Mouse (Mus musculus) stomach, embryonic 16.5 days (tissue): ENCODE data around the gene Rassf3. TPM values are rescaled to one million over a fixed set of nuclear protein-coding genes. Genes with fewer than 3 reads are reported as not detected.
A peak's percentile ranks its signal among the peaks of the same experiment; 100 is the strongest.

ENCODE experiments used
- ATAC-seq: fragments of 200-750 bp; cut with Nextera tagmentation; 2 replicates; pipeline ENCODE4 v1.8.0; 2017; ENCODE audit warnings: moderate number of reproducible peaks, moderate TSS enrichment; ENCODE audit not compliant: insufficient read depth, low FRiP score
- H3K27ac ChIP-seq: fragments of 300-500 bp; sonication (generic); 2 replicates; pipeline ENCODE4 v1.5.1; 2014; ENCODE audit warnings: low read length
- H3K27me3 ChIP-seq: fragments of 300-500 bp; sonication (generic); 2 replicates; pipeline ENCODE4 v1.6.1; 2014; ENCODE audit warnings: low read length, control low read depth, mixed read lengths; ENCODE audit not compliant: control insufficient read depth, insufficient read depth
- H3K36me3 ChIP-seq: fragments of 300-500 bp; sonication (generic); 2 replicates; pipeline ENCODE4 v1.6.1; 2014; ENCODE audit warnings: low read length; ENCODE audit not compliant: control insufficient read depth, insufficient read depth
- H3K4me1 ChIP-seq: fragments of 300-500 bp; sonication (generic); 2 replicates; pipeline ENCODE4 v1.6.1; 2014; ENCODE audit warnings: low read length, control low read depth, mixed read lengths; ENCODE audit not compliant: control insufficient read depth, insufficient read depth
- H3K4me2 ChIP-seq: fragments of 300-500 bp; sonication (generic); 2 replicates; pipeline ENCODE4 v1.6.1; 2014; ENCODE audit warnings: low read depth, low read length, mixed read lengths
- H3K4me3 ChIP-seq: fragments of 300-500 bp; sonication (generic); replicated peaks from 2 replicates; pipeline ENCODE4 v1.5.1; 2014; ENCODE audit warnings: mild to moderate bottlenecking, low read length
- H3K9ac ChIP-seq: fragments of 300-500 bp; sonication (generic); 2 replicates; pipeline ENCODE4 v1.6.1; 2014; ENCODE audit warnings: low read length
- H3K9me3 ChIP-seq: fragments of 300-500 bp; sonication (generic); replicated peaks from 2 replicates; pipeline ENCODE4 v1.6.1; 2016; ENCODE audit warnings: low read length, control low read depth; ENCODE audit not compliant: control insufficient read depth
- WGBS: fragments of 180-500 bp; shearing (Covaris S2); extraction: QIAGEN DNeasy Blood & Tissue Kit; methylation state at CpG from one replicate; pipeline ENCODE4 v1.1.7; 2014; 5-methylcytosine and 5-hydroxymethylcytosine counted together
- polyA plus RNA-seq: library from polyadenylated mRNA; unstranded; fragments of >200 nt; fragmentation: Nextera tagmentation; extraction: Ambion mirVana; gene quantifications from 2 replicates; pipeline ENCODE4 v1.2.1, GENCODE M21; 2015

Rassf3 gene
- polyA plus RNA-seq, 1 experiment from 2014 or later: 22.0 TPM

- Histone ChIP-seq H3K36me3 (no peaks in the 10 kb centered on the region), H3K4me2 (peak overlapping the region; percentile 94), H3K9me3 (no peaks in the 10 kb centered on the region), H3K27ac (peak overlapping the region; percentile 44; the same call in 1 of the 2 replicates), H3K27me3 (no peaks in the 10 kb centered on the region), H3K4me3 (peak overlapping the region; percentile 93), H3K9ac (peak overlapping the region; percentile 87), H3K4me1 (peaks cover 27% of the 10 kb centered on the region)
- no peak for ATAC-seq
- 11% methylated on average over 9 of the region's 9 CpGs for WGBS
Observed at GRCm38 (mm10) chr10:121365781-121366272, 110.3 kb downstream of the Rassf3 start.

- H3K36me3 ChIP-seq: no peaks in the 10 kb centered on the region
- peaks cover 27% of the 10 kb centered on the region for H3K4me1 ChIP-seq
- peak; percentile 98 for ATAC-seq
- H3K9ac ChIP-seq: peak within 1 kb of the TSS; percentile 87
- H3K4me3 ChIP-seq: peak within 1 kb of the TSS; percentile 93
- peak within 1 kb of the TSS; percentile 74; the same call in 1 of the 2 replicates for H3K27ac ChIP-seq
- H3K4me2 ChIP-seq: peak within 1 kb of the TSS; percentile 94
- no peaks in the 10 kb centered on the region for H3K27me3 ChIP-seq
- under 1% methylated on average over 71 of the region's 72 CpGs for WGBS
- no peaks in the 10 kb centered on the region for H3K9me3 ChIP-seq
Observed at GRCm38 (mm10) chr10:121364801-121365564, 111.2 kb downstream of the Rassf3 start, which contains the start of gene Gns. Gene Gns, plus strand, starts transcription at chr10:121365090.

GRCm38 (mm10) chr10:121364306-121364705 is 111.8 kb downstream of the Rassf3 start:
- Histone ChIP-seq H3K9ac (peak overlapping the region; percentile 87), H3K4me3 (peak overlapping the region; percentile 93), H3K36me3 (no peaks in the 10 kb centered on the region), H3K9me3 (no peaks in the 10 kb centered on the region), H3K4me1 (peaks cover 27% of the 10 kb centered on the region), H3K4me2 (peak overlapping the region; percentile 94), H3K27ac (no peak overlapping the region), H3K27me3 (no peaks in the 10 kb centered on the region)
- ATAC-seq: no peak
- WGBS: 23% methylated on average over 15 of the region's 15 CpGs

GRCm38 (mm10) chr10:121363201-121363600 is 112.9 kb downstream of the Rassf3 start:
- Histone ChIP-seq H3K36me3 (no peaks in the 10 kb centered on the region), H3K27me3 (no peaks in the 10 kb centered on the region), H3K9ac (no peak overlapping the region), H3K9me3 (no peaks in the 10 kb centered on the region), H3K4me2 (no peak overlapping the region), H3K27ac (no peak overlapping the region), H3K4me1 (peaks cover 27% of the 10 kb centered on the region), H3K4me3 (no peak overlapping the region)
- no peak for ATAC-seq
- WGBS: 78% methylated on average over 8 of the region's 8 CpGs

- H3K4me3 ChIP-seq: no peak overlapping the region
- ATAC-seq: no peak
- no peak overlapping the region for H3K4me2 ChIP-seq
- 94% methylated on average over 2 of the region's 2 CpGs for WGBS
- H3K27me3 ChIP-seq: no peaks in the 10 kb centered on the region
- H3K36me3 ChIP-seq: no peaks in the 10 kb centered on the region
- H3K4me1 ChIP-seq: peaks cover 4% of the 10 kb centered on the region; the same call in 1 of the 2 replicates
- no peak overlapping the region for H3K27ac ChIP-seq
- no peaks in the 10 kb centered on the region for H3K9me3 ChIP-seq
- H3K9ac ChIP-seq: no peak overlapping the region
Observed at GRCm38 (mm10) chr10:121360358-121360757, 115.8 kb downstream of the Rassf3 start.

Other genes with a start within 250 kb of the Rassf3 start
- 5.7 and 5.8 TPM in 2 replicates for gene Tbc1d30, start 125.1 kb downstream of the Rassf3 start, polyA plus RNA-seq
- 37.5 and 41.7 TPM in 2 replicates for gene Gns, start 111.3 kb downstream of the Rassf3 start, polyA plus RNA-seq
- gene Tbk1, start 110.4 kb upstream of the Rassf3 start, polyA plus RNA-seq: 34.2 and 36.7 TPM in 2 replicates
- gene Xpot, start 150.0 kb upstream of the Rassf3 start, polyA plus RNA-seq: 53.9 and 56.1 TPM in 2 replicates
- gene D930020B18Rik, start 165.2 kb upstream of the Rassf3 start, polyA plus RNA-seq: 1.0 and 1.4 TPM in 2 replicates